Mouse (Mus musculus) layer of hippocampus, adult 18-20 months (tissue): Measurements from ENCODE around the gene Slc17a7. TPM values are rescaled to one million over a fixed set of nuclear protein-coding genes. Genes with fewer than 3 reads are reported as not detected.
A peak's percentile ranks its signal among the peaks of the same experiment; 100 is the strongest.

Experiments used
- DNase-seq, 2 experiments: peaks; one replicate each; pipeline ENCODE4 v3.0.0; 2022; ENCODE audit warnings: low spot score in 2 of 2
- total RNA-seq, 2 experiments: library from RNA; stranded (reverse); gene quantifications; 2 replicates each; pipeline ENCODE4 v1.2.3; 2021

The Slc17a7 gene
- total RNA-seq, 2 experiments from 2014 or later = 1,340 to 1,403 TPM

- no peak for DNase-seq
These were observed 11.0 kb downstream of the Slc17a7 start for GRCm38 (mm10) chr7:45174567-45175280.

GRCm38 (mm10) chr7:45175398-45175797 is 11.6 kb downstream of the Slc17a7 start:
- no peak for DNase-seq

GRCm38 (mm10) chr7:45175929-45176328 is 12.2 kb downstream of the Slc17a7 start:
- DNase-seq = no peak

- no peak for DNase-seq
These were observed 12.6 kb downstream of the Slc17a7 start for GRCm38 (mm10) chr7:45176356-45176755.

GRCm38 (mm10) chr7:45178550-45178949 is 14.8 kb downstream of the Slc17a7 start:
- no peak for DNase-seq

GRCm38 (mm10) chr7:45179469-45179868 is 15.7 kb downstream of the Slc17a7 start, which contains the start of gene Gfy:
TSS of gene Gfy (minus strand) at chr7:45179569.
- DNase-seq = no peak

GRCm38 (mm10) chr7:45180896-45181477 is 17.2 kb downstream of the Slc17a7 start, which contains the start of gene Pth2:
TSS of gene Pth2 (plus strand) at chr7:45180995.
- DNase-seq = no peak

- no peak for DNase-seq
These were observed 17.8 kb downstream of the Slc17a7 start for GRCm38 (mm10) chr7:45181540-45181939.

GRCm38 (mm10) chr7:45182199-45182601 is 18.5 kb downstream of the Slc17a7 start:
- DNase-seq = peak; percentile 86 to 91

GRCm38 (mm10) chr7:45182606-45183005 is 18.9 kb downstream of the Slc17a7 start:
- no peak for DNase-seq

- DNase-seq = no peak
These were observed 19.9 kb downstream of the Slc17a7 start for GRCm38 (mm10) chr7:45183672-45184071.

GRCm38 (mm10) chr7:45185921-45186320 is 22.2 kb downstream of the Slc17a7 start:
- no peak for DNase-seq

GRCm38 (mm10) chr7:45189600-45189999 is 25.9 kb downstream of the Slc17a7 start:
- no peak for DNase-seq

GRCm38 (mm10) chr7:45190186-45190585 is 26.4 kb downstream of the Slc17a7 start:
- DNase-seq = no peak

GRCm38 (mm10) chr7:45191161-45191560 is 27.4 kb downstream of the Slc17a7 start:
- no peak for DNase-seq

- DNase-seq = no peak
These were observed 28.1 kb downstream of the Slc17a7 start for GRCm38 (mm10) chr7:45191803-45192363.

- no peak for DNase-seq
These were observed 29.0 kb downstream of the Slc17a7 start for GRCm38 (mm10) chr7:45192585-45193310.

GRCm38 (mm10) chr7:45193406-45193805 is 29.7 kb downstream of the Slc17a7 start:
- no peak for DNase-seq

GRCm38 (mm10) chr7:45193871-45194785 is 30.4 kb downstream of the Slc17a7 start:
- DNase-seq = no peak

GRCm38 (mm10) chr7:45195341-45196175 is 31.8 kb downstream of the Slc17a7 start:
- DNase-seq = no peak
